Mouse (Mus musculus) hindbrain, embryonic 12.5 days (tissue): ENCODE data around the gene Padi3. TPM values are rescaled to one million over a fixed set of nuclear protein-coding genes. Genes with fewer than 3 reads are reported as not detected.
A peak's percentile ranks its signal among the peaks of the same experiment; 100 is the strongest.

ENCODE experiments used
- ATAC-seq: fragments of 200-750 bp; cut with Nextera tagmentation; 2 replicates; pipeline ENCODE4 v1.8.0; 2017; ENCODE audit warnings: moderate TSS enrichment; ENCODE audit not compliant: low FRiP score
- H3K27ac ChIP-seq: fragments of 300-500 bp; sonication (generic); 2 replicates; pipeline ENCODE4 v1.5.1; 2016; ENCODE audit warnings: mild to moderate bottlenecking
- H3K27me3 ChIP-seq: fragments of 300-500 bp; sonication (generic); 2 replicates; pipeline ENCODE4 v1.6.1; 2016; ENCODE audit warnings: mild to moderate bottlenecking
- H3K36me3 ChIP-seq: fragments of 300-500 bp; sonication (generic); 2 replicates; pipeline ENCODE4 v1.6.1; 2016; ENCODE audit warnings: mild to moderate bottlenecking
- H3K4me1 ChIP-seq: fragments of 300-500 bp; sonication (generic); 2 replicates; pipeline ENCODE4 v1.6.1; 2016
- H3K4me2 ChIP-seq: fragments of 300-500 bp; sonication (generic); replicated peaks from 2 replicates; pipeline ENCODE4 v1.6.1; 2016; ENCODE audit warnings: mild to moderate bottlenecking
- H3K4me3 ChIP-seq: fragments of 300-500 bp; sonication (generic); 2 replicates; pipeline ENCODE4 v1.5.1; 2016; ENCODE audit warnings: mild to moderate bottlenecking
- H3K9ac ChIP-seq: fragments of 300-500 bp; sonication (generic); 2 replicates; pipeline ENCODE4 v1.6.1; 2016; ENCODE audit warnings: mild to moderate bottlenecking, moderate library complexity
- H3K9me3 ChIP-seq: fragments of 300-500 bp; sonication (generic); replicated peaks from 2 replicates; pipeline ENCODE4 v1.6.1; 2016; ENCODE audit warnings: mild to moderate bottlenecking
- WGBS: fragments of 180-500 bp; shearing (Covaris S2); methylation state at CpG from one replicate; pipeline ENCODE4 v1.1.7; 2016; 5-methylcytosine and 5-hydroxymethylcytosine counted together
- polyA plus RNA-seq: library from polyadenylated mRNA; unstranded; fragments of >200 nt; fragmentation: Nextera tagmentation; extraction: Ambion mirVana; gene quantifications from 2 replicates; pipeline ENCODE4 v1.2.1, GENCODE M21; 2016

The Padi3 gene
- 0.06 TPM in 1 of 2 replicates, not detected in the other for polyA plus RNA-seq

GRCm38 (mm10) chr4:140810458-140811260 is at the start of gene Padi3:
Gene Padi3, minus strand, starts transcription at chr4:140810648.
- no peaks in the 10 kb centered on the region for H3K36me3 ChIP-seq
- ATAC-seq, result no peak; the same call in 1 of the 2 replicates
- H3K9ac ChIP-seq, result no peak within 1 kb of the TSS
- H3K4me2 ChIP-seq, result no peak within 1 kb of the TSS
- 0 out of 2 replicates have a peak, but pooled peaks cover 8% of the 10 kb centered on the region for H3K4me1 ChIP-seq
- no peaks in the 10 kb centered on the region for H3K9me3 ChIP-seq
- peaks cover 8% of the 10 kb centered on the region for H3K27me3 ChIP-seq
- no peak within 1 kb of the TSS for H3K4me3 ChIP-seq
- 75% methylated on average over 16 of the region's 16 CpGs for WGBS
- H3K27ac ChIP-seq, result no peak within 1 kb of the TSS

DNA sequence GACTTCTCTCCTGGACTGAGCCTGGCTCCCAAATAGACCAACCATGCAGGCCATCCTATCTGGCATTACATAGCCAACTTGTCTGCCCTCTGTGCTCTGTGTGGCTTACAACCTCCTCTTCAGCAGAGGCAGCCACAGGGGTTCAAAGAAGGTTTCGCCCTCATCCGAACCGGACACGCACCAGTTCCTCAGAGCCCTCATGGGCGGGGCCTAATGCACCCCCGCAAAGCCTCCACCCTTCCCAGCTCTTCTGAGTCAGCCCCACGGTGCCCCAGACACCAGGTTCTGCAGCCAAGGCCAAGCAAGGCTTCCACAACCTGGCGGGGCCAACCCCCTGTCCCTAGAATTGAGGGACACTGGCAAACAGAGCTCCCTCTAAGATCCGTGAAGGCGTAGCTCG is 48.8 kb upstream of the Padi3 start:
- H3K4me3 ChIP-seq, result no peak overlapping the region
- no peaks in the 10 kb centered on the region for H3K4me1 ChIP-seq
- no peak for ATAC-seq
- H3K9me3 ChIP-seq, result no peaks in the 10 kb centered on the region
- no peaks in the 10 kb centered on the region for H3K36me3 ChIP-seq
- 84% methylated on average over 11 of the region's 11 CpGs for WGBS
- H3K9ac ChIP-seq, result no peak overlapping the region
- no peak overlapping the region for H3K4me2 ChIP-seq
- H3K27ac ChIP-seq, result no peak overlapping the region
- no peaks in the 10 kb centered on the region for H3K27me3 ChIP-seq

DNA sequence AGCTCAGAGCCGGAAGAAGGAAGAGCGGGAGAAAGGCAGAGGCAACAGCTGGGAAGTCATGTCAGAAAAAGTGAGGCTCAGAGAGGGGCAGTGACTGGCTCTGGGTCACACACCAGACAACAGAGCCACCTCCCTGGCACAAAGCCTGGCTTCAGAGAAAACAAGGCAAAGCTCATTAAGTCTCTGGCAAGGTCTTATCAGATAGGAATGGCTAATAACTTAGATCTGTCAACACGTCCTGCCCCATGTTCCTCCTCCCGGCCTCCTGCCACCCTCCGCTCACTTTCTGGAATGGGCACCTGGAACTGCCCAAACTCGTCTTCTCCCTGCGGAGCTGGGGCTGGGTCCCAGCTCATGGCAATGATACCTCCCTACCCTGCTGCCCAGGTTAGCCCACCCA is 47.4 kb upstream of the Padi3 start:
- no peak for ATAC-seq
- H3K4me1 ChIP-seq, result peaks cover 8% of the 10 kb centered on the region
- H3K9me3 ChIP-seq, result no peaks in the 10 kb centered on the region
- H3K27ac ChIP-seq, result no peak overlapping the region
- H3K36me3 ChIP-seq, result no peaks in the 10 kb centered on the region
- 82% methylated on average over 7 of the region's 7 CpGs for WGBS
- H3K27me3 ChIP-seq, result no peaks in the 10 kb centered on the region
- no peak overlapping the region for H3K4me3 ChIP-seq
- H3K9ac ChIP-seq, result no peak overlapping the region
- H3K4me2 ChIP-seq, result no peak overlapping the region

DNA sequence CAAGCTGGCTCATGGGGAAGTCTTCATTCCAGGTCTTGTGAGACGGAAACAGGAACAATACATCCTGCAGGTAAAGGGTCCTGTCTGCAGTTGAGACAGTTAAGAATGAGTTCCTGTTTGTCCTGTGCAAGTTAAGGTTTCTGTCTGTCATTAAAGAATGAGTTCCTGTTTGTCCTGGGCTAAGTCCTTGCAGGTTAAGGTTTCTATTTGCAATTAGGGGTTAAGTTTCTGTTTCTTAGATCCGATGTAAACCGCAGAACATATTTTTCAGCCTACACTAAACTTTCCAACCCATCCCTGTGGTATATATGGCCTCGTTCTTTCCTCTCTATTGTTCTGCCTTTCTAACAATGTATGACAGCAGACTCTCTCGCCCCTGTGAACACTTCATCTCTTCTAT is 46.6 kb upstream of the Padi3 start:
- 87% methylated on average over 5 of the region's 5 CpGs for WGBS
- H3K9ac ChIP-seq, result no peak overlapping the region
- H3K9me3 ChIP-seq, result no peaks in the 10 kb centered on the region
- H3K4me3 ChIP-seq, result no peak overlapping the region
- no peaks in the 10 kb centered on the region for H3K36me3 ChIP-seq
- no peak overlapping the region for H3K27ac ChIP-seq
- no peaks in the 10 kb centered on the region for H3K27me3 ChIP-seq
- H3K4me1 ChIP-seq, result peaks cover 8% of the 10 kb centered on the region
- H3K4me2 ChIP-seq, result no peak overlapping the region
- no peak for ATAC-seq

GRCm38 (mm10) chr4:140855151-140855550 is 44.7 kb upstream of the Padi3 start:
- Histone ChIP-seq H3K4me3 (no peak overlapping the region), H3K9me3 (no peaks in the 10 kb centered on the region), H3K9ac (no peak overlapping the region), H3K36me3 (no peaks in the 10 kb centered on the region), H3K27ac (no peak overlapping the region), H3K4me2 (no peak overlapping the region), H3K4me1 (peaks cover 8% of the 10 kb centered on the region), H3K27me3 (no peaks in the 10 kb centered on the region)
- 85% methylated on average over 5 of the region's 10 CpGs for WGBS
- ATAC-seq, result no peak

GRCm38 (mm10) chr4:140854455-140854864 is 44.0 kb upstream of the Padi3 start:
- Histone ChIP-seq H3K9ac (no peak overlapping the region), H3K4me1 (peaks cover 8% of the 10 kb centered on the region), H3K27me3 (no peaks in the 10 kb centered on the region), H3K36me3 (no peaks in the 10 kb centered on the region), H3K9me3 (no peaks in the 10 kb centered on the region), H3K4me3 (no peak overlapping the region), H3K27ac (0 out of 2 replicates have a peak overlapping the region, but pooled peaks have one; percentile 7), H3K4me2 (no peak overlapping the region)
- 75% methylated on average over 10 of the region's 10 CpGs for WGBS
- ATAC-seq, result no peak

GRCm38 (mm10) chr4:140853626-140854025 is 43.2 kb upstream of the Padi3 start:
- Histone ChIP-seq H3K9ac (no peak overlapping the region), H3K27ac (no peak overlapping the region), H3K36me3 (no peaks in the 10 kb centered on the region), H3K4me1 (peaks cover 8% of the 10 kb centered on the region), H3K4me3 (no peak overlapping the region), H3K27me3 (no peaks in the 10 kb centered on the region), H3K9me3 (no peaks in the 10 kb centered on the region), H3K4me2 (no peak overlapping the region)
- ATAC-seq, result no peak
- WGBS, result 65% methylated on average over 8 of the region's 8 CpGs

GRCm38 (mm10) chr4:140849310-140849709 is 38.9 kb upstream of the Padi3 start:
- no peak overlapping the region for H3K4me3 ChIP-seq
- no peaks in the 10 kb centered on the region for H3K36me3 ChIP-seq
- 49% methylated on average over 11 of the region's 11 CpGs for WGBS
- H3K27ac ChIP-seq, result no peak overlapping the region
- H3K27me3 ChIP-seq, result no peaks in the 10 kb centered on the region
- no peak overlapping the region for H3K9ac ChIP-seq
- H3K4me2 ChIP-seq, result no peak overlapping the region
- H3K4me1 ChIP-seq, result peaks cover 18% of the 10 kb centered on the region
- no peaks in the 10 kb centered on the region for H3K9me3 ChIP-seq
- ATAC-seq, result peak; percentile 58; the same call in 1 of the 2 replicates

DNA sequence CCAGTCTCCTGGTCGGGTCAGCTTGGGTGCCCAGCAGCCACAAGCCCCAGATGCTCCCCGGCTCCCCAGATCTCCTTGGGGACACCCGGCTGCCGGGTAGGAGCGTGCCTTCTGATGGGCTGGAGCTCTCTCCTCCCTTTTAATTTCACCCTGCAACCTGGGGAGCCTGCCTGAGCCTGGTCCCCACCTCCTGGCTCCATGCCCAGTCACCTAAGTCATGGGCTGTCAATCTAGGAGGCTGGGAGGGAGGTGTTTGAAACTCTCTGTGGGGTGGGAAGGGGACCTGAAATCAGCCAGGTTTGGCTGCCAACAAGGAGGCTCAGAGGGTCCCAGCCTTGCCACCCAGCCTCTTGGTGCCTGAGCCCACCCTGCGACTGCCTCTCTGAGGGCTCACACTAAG is 35.2 kb upstream of the Padi3 start, which contains the start of gene Padi1:
Gene Padi1, minus strand, starts transcription at position 113 of the 400 bp plus-strand sequence.
- no peak within 1 kb of the TSS for H3K27ac ChIP-seq
- H3K9ac ChIP-seq, result peak within 1 kb of the TSS; percentile 27; the same call in 1 of the 2 replicates
- peaks cover 21% of the 10 kb centered on the region for H3K4me1 ChIP-seq
- no peaks in the 10 kb centered on the region for H3K9me3 ChIP-seq
- no peaks in the 10 kb centered on the region for H3K27me3 ChIP-seq
- H3K4me3 ChIP-seq, result no peak within 1 kb of the TSS
- 57% methylated on average over 6 of the region's 6 CpGs for WGBS
- no peak within 1 kb of the TSS for H3K4me2 ChIP-seq
- H3K36me3 ChIP-seq, result no peaks in the 10 kb centered on the region
- ATAC-seq, result no peak

DNA sequence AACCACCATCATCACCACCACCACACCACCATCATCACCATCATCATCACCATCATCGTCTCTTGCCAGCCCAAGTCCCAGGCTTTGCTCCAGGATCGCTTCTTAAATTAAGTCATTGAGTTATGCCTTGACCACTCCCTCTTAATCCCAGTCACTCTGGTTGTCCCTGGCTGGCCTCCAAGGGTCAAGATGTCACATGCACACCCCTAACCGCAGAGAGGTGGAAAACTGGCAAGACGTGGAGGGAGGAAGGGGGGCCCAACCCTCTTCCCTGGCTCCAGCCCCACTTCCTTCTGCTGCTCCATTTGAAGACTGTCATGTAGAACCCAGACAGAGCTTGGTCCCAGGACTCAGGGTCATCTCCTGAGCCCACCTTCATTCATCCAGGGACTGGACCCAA is 34.5 kb upstream of the Padi3 start:
- ATAC-seq, result no peak
- Histone ChIP-seq H3K4me3 (no peak overlapping the region), H3K4me2 (no peak overlapping the region), H3K27ac (no peak overlapping the region), H3K9me3 (no peaks in the 10 kb centered on the region), H3K36me3 (no peaks in the 10 kb centered on the region), H3K9ac (peak overlapping the region; percentile 27; the same call in 1 of the 2 replicates), H3K4me1 (peaks cover 21% of the 10 kb centered on the region), H3K27me3 (no peaks in the 10 kb centered on the region)
- 63% methylated on average over 4 of the region's 4 CpGs for WGBS

DNA sequence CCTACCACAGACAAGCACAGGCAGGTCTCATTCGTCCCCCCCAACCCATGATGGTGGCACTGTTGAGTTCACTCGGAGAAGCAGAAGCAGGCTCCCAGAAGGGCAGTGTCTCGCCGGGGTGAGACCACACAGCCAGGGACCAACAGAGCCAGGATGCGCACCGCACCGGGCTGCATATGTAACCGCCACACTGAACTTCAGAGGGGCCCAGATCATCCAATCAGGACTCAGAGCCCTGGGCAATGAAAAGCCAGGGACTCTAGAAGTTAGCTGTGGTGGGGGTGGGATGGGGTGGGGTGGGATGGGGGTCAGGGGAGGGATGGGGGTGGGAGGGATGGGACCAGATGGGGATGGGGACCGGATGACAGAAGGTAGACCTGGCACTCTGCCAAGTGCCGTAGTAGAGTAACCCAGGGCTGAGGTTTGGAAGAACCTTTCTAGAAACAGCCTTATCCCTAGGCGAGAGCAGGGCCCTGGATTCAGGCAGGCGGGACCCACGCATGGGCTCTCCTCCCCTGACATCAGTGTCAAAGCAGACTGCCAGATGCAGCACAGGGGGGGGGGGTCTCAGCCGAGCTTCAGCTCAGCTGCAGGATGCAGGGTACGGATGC is 33.3 kb upstream of the Padi3 start:
- Histone ChIP-seq H3K9me3 (no peaks in the 10 kb centered on the region), H3K4me1 (peaks cover 21% of the 10 kb centered on the region), H3K9ac (no peak overlapping the region), H3K27me3 (no peaks in the 10 kb centered on the region), H3K4me2 (no peak overlapping the region), H3K27ac (no peak overlapping the region), H3K36me3 (no peaks in the 10 kb centered on the region), H3K4me3 (no peak overlapping the region)
- WGBS, result 49% methylated on average over 15 of the region's 15 CpGs
- peak; percentile 66 for ATAC-seq

DNA sequence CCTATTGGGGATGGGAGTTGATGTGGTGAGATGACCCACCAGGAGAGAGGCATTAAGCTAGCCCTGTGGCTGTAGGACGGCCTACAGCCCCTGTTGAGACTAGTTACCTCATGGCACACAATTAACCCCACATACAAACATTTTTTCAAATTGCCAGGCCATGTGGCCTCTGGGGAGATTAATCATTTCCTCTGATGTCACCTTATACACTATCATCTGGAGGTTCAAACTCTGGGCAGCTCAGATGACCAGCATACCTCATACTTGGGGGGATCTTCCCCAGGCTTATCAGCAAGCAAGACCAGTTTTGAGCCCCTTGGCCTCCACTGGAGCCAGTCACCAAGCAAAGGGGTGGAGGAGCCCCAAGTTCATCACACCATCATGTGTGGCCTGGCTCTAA is 32.5 kb upstream of the Padi3 start:
- H3K9ac ChIP-seq, result no peak overlapping the region
- H3K4me2 ChIP-seq, result no peak overlapping the region
- no peaks in the 10 kb centered on the region for H3K36me3 ChIP-seq
- ATAC-seq, result no peak
- 75% methylated on average over 1 of the region's 1 CpGs for WGBS
- H3K27me3 ChIP-seq, result no peaks in the 10 kb centered on the region
- peaks cover 24% of the 10 kb centered on the region for H3K4me1 ChIP-seq
- no peak overlapping the region for H3K27ac ChIP-seq
- no peaks in the 10 kb centered on the region for H3K9me3 ChIP-seq
- H3K4me3 ChIP-seq, result no peak overlapping the region
